Mouse (Mus musculus) liver, embryonic 14 days (tissue): ENCODE measurements around the gene Cmtr2. TPM values are rescaled to one million over a fixed set of nuclear protein-coding genes. Genes with fewer than 3 reads are reported as not detected.

ENCODE experiments used
- polyA plus RNA-seq: library from polyadenylated mRNA; depleted of rRNA; stranded (reverse); fragments of >200 nt; gene quantifications from 2 replicates; pipeline ENCODE4 v1.2.3, GENCODE M21; 2012; rRNA removed

Cmtr2 gene
- polyA plus RNA-seq, result 2.1 and 2.5 TPM in 2 replicates

GRCm38 (mm10) chr8:110215365-110215764 is at the start of gene Cmtr2:
TSS of gene Cmtr2 (plus strand) at chr8:110215665.

GRCm38 (mm10) chr8:110168046-110168445 is 47.4 kb upstream of the Cmtr2 start, which contains the start of gene Calb2:
TSS of gene Calb2 (minus strand) at chr8:110168210.

GRCm38 (mm10) chr8:110266741-110267140 is 51.3 kb downstream of the Cmtr2 start, which contains the start of gene Hydin:
TSS of gene Hydin (plus strand) at chr8:110266977.

Other genes with a start within 250 kb of the Cmtr2 start
- 0.25 and 0.27 TPM in 2 replicates for gene Tat, start 225.2 kb upstream of the Cmtr2 start, polyA plus RNA-seq
- 0.01 TPM in 1 of 2 replicates, not detected in the other for gene Chst4, start 175.9 kb upstream of the Cmtr2 start, polyA plus RNA-seq
- 0.40 and 0.43 TPM in 2 replicates for gene Zfp612, start 135.9 kb upstream of the Cmtr2 start, polyA plus RNA-seq
- gene Gm21964, start 114.5 kb upstream of the Cmtr2 start, polyA plus RNA-seq, result not detected in 2 replicates
- gene Gm17720, start 112.9 kb upstream of the Cmtr2 start, polyA plus RNA-seq, result not detected in 2 replicates
- gene Calb2, start 47.5 kb upstream of the Cmtr2 start, polyA plus RNA-seq, result not detected in 2 replicates
- gene Hydin, start 51.3 kb downstream of the Cmtr2 start, polyA plus RNA-seq, result 0.07 and 0.09 TPM in 2 replicates